Mouse (Mus musculus): ENCODE data around the gene Abhd16a. TPM values are rescaled to one million over a fixed set of nuclear protein-coding genes. Genes with fewer than 3 reads are reported as not detected.

The Abhd16a gene
- polyA plus RNA-seq, 1 experiment from 2014 or later: 52.6 TPM

Other genes starting within 250 kb of the Abhd16a start
- 53.1 and 55.1 TPM in 2 replicates for gene Skiv2l, start 239.1 kb upstream of the Abhd16a start, polyA plus RNA-seq (2014; fragmentation: Nextera tagmentation; extraction: Ambion mirVana)
- 143 and 144 TPM in 2 replicates for gene Nelfe, start 238.9 kb upstream of the Abhd16a start, polyA plus RNA-seq (2014; fragmentation: Nextera tagmentation; extraction: Ambion mirVana)
- 2.6 and 3.3 TPM in 2 replicates for gene Cfb, start 226.7 kb upstream of the Abhd16a start, polyA plus RNA-seq (2014; fragmentation: Nextera tagmentation; extraction: Ambion mirVana)
- 2.1 and 2.8 TPM in 2 replicates for gene Zbtb12, start 209.8 kb upstream of the Abhd16a start, polyA plus RNA-seq (2014; fragmentation: Nextera tagmentation; extraction: Ambion mirVana)
- not detected in 2 replicates for gene Gm20547, start 207.2 kb upstream of the Abhd16a start, polyA plus RNA-seq (2014; fragmentation: Nextera tagmentation; extraction: Ambion mirVana)
- gene C2, start 191.0 kb upstream of the Abhd16a start, polyA plus RNA-seq (2014; fragmentation: Nextera tagmentation; extraction: Ambion mirVana): 1.1 and 1.7 TPM in 2 replicates
- gene Ehmt2, start 190.8 kb upstream of the Abhd16a start, polyA plus RNA-seq (2014; fragmentation: Nextera tagmentation; extraction: Ambion mirVana): 90.4 and 96.8 TPM in 2 replicates
- not detected in 2 replicates for gene Slc44a4, start 174.8 kb upstream of the Abhd16a start, polyA plus RNA-seq (2014; fragmentation: Nextera tagmentation; extraction: Ambion mirVana)
- gene Neu1, start 158.0 kb upstream of the Abhd16a start, polyA plus RNA-seq (2014; fragmentation: Nextera tagmentation; extraction: Ambion mirVana): 12.8 and 13.4 TPM in 2 replicates
- gene Hspa1b, start 130.0 kb upstream of the Abhd16a start, polyA plus RNA-seq (2014; fragmentation: Nextera tagmentation; extraction: Ambion mirVana): 0.24 TPM in 1 of 2 replicates, not detected in the other
- gene Gm20481, start 119.4 kb upstream of the Abhd16a start, polyA plus RNA-seq (2014; fragmentation: Nextera tagmentation; extraction: Ambion mirVana): not detected in 2 replicates
- 1.6 TPM in 2 replicates for gene Hspa1a, start 117.1 kb upstream of the Abhd16a start, polyA plus RNA-seq (2014; fragmentation: Nextera tagmentation; extraction: Ambion mirVana)
- gene Hspa1l, start 116.6 kb upstream of the Abhd16a start, polyA plus RNA-seq (2014; fragmentation: Nextera tagmentation; extraction: Ambion mirVana): 1.7 and 1.8 TPM in 2 replicates
- gene Lsm2, start 107.4 kb upstream of the Abhd16a start, polyA plus RNA-seq (2014; fragmentation: Nextera tagmentation; extraction: Ambion mirVana): 288 and 292 TPM in 2 replicates
- gene Vars, start 88.3 kb upstream of the Abhd16a start, polyA plus RNA-seq (2014; fragmentation: Nextera tagmentation; extraction: Ambion mirVana): 169 and 174 TPM in 2 replicates
- gene Vwa7, start 72.7 kb upstream of the Abhd16a start, polyA plus RNA-seq (2014; fragmentation: Nextera tagmentation; extraction: Ambion mirVana): 0.15 and 0.27 TPM in 2 replicates
- gene Sapcd1, start 61.2 kb upstream of the Abhd16a start, polyA plus RNA-seq (2014; fragmentation: Nextera tagmentation; extraction: Ambion mirVana): 4.0 and 4.1 TPM in 2 replicates
- gene Msh5, start 42.5 kb upstream of the Abhd16a start, polyA plus RNA-seq (2014; fragmentation: Nextera tagmentation; extraction: Ambion mirVana): 5.8 and 7.9 TPM in 2 replicates
- gene Clic1, start 39.3 kb upstream of the Abhd16a start, polyA plus RNA-seq (2014; fragmentation: Nextera tagmentation; extraction: Ambion mirVana): 67.7 and 74.5 TPM in 2 replicates
- 489 and 543 TPM in 2 replicates for gene Ddah2, start 30.2 kb upstream of the Abhd16a start, polyA plus RNA-seq (2014; fragmentation: Nextera tagmentation; extraction: Ambion mirVana)
- gene Ly6g6c, start 23.9 kb upstream of the Abhd16a start, polyA plus RNA-seq (2014; fragmentation: Nextera tagmentation; extraction: Ambion mirVana): 0.20 TPM in 1 of 2 replicates, not detected in the other
- 1.3 and 1.6 TPM in 2 replicates for gene Mpig6b, start 23.1 kb upstream of the Abhd16a start, polyA plus RNA-seq (2014; fragmentation: Nextera tagmentation; extraction: Ambion mirVana)
- gene Ly6g6e, start 12.4 kb upstream of the Abhd16a start, polyA plus RNA-seq (2014; fragmentation: Nextera tagmentation; extraction: Ambion mirVana): 0.39 and 0.57 TPM in 2 replicates
- gene Ly6g6d, start 11.2 kb upstream of the Abhd16a start, polyA plus RNA-seq (2014; fragmentation: Nextera tagmentation; extraction: Ambion mirVana): 1.7 and 1.8 TPM in 2 replicates
- gene Ly6g6f, start 3.7 kb upstream of the Abhd16a start, polyA plus RNA-seq (2014; fragmentation: Nextera tagmentation; extraction: Ambion mirVana): 0.72 and 0.88 TPM in 2 replicates
- gene Ly6g5c, start 19.0 kb downstream of the Abhd16a start, polyA plus RNA-seq (2014; fragmentation: Nextera tagmentation; extraction: Ambion mirVana): not detected in 2 replicates
- gene Ly6g5b, start 26.2 kb downstream of the Abhd16a start, polyA plus RNA-seq (2014; fragmentation: Nextera tagmentation; extraction: Ambion mirVana): 1.4 and 1.9 TPM in 2 replicates
- 29.5 and 33.7 TPM in 2 replicates for gene Gpank1, start 32.2 kb downstream of the Abhd16a start, polyA plus RNA-seq (2014; fragmentation: Nextera tagmentation; extraction: Ambion mirVana)
- gene Csnk2b, start 32.8 kb downstream of the Abhd16a start, polyA plus RNA-seq (2014; fragmentation: Nextera tagmentation; extraction: Ambion mirVana): 296 and 297 TPM in 2 replicates
- 8.6 and 8.7 TPM in 2 replicates for gene D17H6S53E, start 37.1 kb downstream of the Abhd16a start, polyA plus RNA-seq (2014; fragmentation: Nextera tagmentation; extraction: Ambion mirVana)
- 0.64 and 0.88 TPM in 2 replicates for gene Apom, start 42.8 kb downstream of the Abhd16a start, polyA plus RNA-seq (2014; fragmentation: Nextera tagmentation; extraction: Ambion mirVana)
- gene Bag6, start 45.9 kb downstream of the Abhd16a start, polyA plus RNA-seq (2014; fragmentation: Nextera tagmentation; extraction: Ambion mirVana): 96.6 and 100 TPM in 2 replicates
- 277 and 281 TPM in 2 replicates for gene Prrc2a, start 75.6 kb downstream of the Abhd16a start, polyA plus RNA-seq (2014; fragmentation: Nextera tagmentation; extraction: Ambion mirVana)
- gene Aif1, start 86.8 kb downstream of the Abhd16a start, polyA plus RNA-seq (2014; fragmentation: Nextera tagmentation; extraction: Ambion mirVana): 2.9 and 3.5 TPM in 2 replicates
- 3.8 and 4.7 TPM in 2 replicates for gene Lst1, start 99.2 kb downstream of the Abhd16a start, polyA plus RNA-seq (2014; fragmentation: Nextera tagmentation; extraction: Ambion mirVana)
- 0.17 and 0.41 TPM in 2 replicates for gene Ltb, start 105.2 kb downstream of the Abhd16a start, polyA plus RNA-seq (2014; fragmentation: Nextera tagmentation; extraction: Ambion mirVana)
- not detected in 2 replicates for gene Tnf, start 112.7 kb downstream of the Abhd16a start, polyA plus RNA-seq (2014; fragmentation: Nextera tagmentation; extraction: Ambion mirVana)
- not detected in 2 replicates for gene Lta, start 116.1 kb downstream of the Abhd16a start, polyA plus RNA-seq (2014; fragmentation: Nextera tagmentation; extraction: Ambion mirVana)
- 0.85 TPM in 1 of 2 replicates, not detected in the other for gene Gm16181, start 131.6 kb downstream of the Abhd16a start, polyA plus RNA-seq (2014; fragmentation: Nextera tagmentation; extraction: Ambion mirVana)
- gene Atp6v1g2, start 144.4 kb downstream of the Abhd16a start, polyA plus RNA-seq (2014; fragmentation: Nextera tagmentation; extraction: Ambion mirVana): 12.1 and 14.2 TPM in 2 replicates
- gene Nfkbil1, start 146.5 kb downstream of the Abhd16a start, polyA plus RNA-seq (2014; fragmentation: Nextera tagmentation; extraction: Ambion mirVana): 4.3 and 5.5 TPM in 2 replicates
- gene Ddx39b, start 152.5 kb downstream of the Abhd16a start, polyA plus RNA-seq (2014; fragmentation: Nextera tagmentation; extraction: Ambion mirVana): 717 and 756 TPM in 2 replicates
- gene H2-D1, start 173.5 kb downstream of the Abhd16a start, polyA plus RNA-seq (2014; fragmentation: Nextera tagmentation; extraction: Ambion mirVana): 45.8 and 51.2 TPM in 2 replicates
- not detected in 2 replicates for gene H2-Q1, start 231.1 kb downstream of the Abhd16a start, polyA plus RNA-seq (2014; fragmentation: Nextera tagmentation; extraction: Ambion mirVana)

All from forebrain, embryonic 11.5 days (tissue).